Mouse (Mus musculus) right cerebral cortex, postnatal 4 days (tissue): ENCODE data around the gene Snca.

Experiments
- DNase-seq: peaks from one replicate; pipeline ENCODE4 v3.0.0-alpha.2; 2022

The Snca gene

DNA sequence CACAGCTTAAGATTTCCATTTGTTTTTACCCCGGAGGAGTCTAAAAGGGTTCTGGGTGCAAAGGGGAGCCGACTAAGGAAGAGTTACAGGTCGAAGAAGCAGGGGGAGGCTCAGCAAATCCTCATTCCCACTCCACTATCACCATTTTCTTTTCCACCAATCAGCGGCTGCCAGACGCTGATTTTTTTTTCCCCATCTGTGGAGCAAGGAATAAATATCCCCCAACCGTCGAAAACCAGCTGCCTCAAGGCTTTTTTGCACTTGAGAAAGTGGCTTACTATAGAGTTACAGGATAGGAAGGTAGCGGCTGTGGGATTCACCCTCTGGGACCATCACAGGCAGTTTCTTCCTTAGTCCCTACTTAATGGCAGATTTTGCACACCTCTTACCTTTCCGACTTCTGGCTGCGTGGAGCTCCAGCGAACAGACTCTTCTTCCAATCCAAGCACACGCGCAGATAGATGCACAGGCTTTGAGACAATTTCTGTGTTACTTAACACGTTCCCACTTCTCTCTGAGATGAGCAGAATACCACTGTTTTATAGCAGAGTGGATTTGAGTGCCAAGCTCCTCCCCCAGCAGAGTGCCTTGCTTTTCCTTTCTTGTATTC, at the start of gene Snca:
Gene Snca, minus strand, starts transcription at position 574 of the 610 bp plus-strand sequence.
- no peak for DNase-seq

DNA sequence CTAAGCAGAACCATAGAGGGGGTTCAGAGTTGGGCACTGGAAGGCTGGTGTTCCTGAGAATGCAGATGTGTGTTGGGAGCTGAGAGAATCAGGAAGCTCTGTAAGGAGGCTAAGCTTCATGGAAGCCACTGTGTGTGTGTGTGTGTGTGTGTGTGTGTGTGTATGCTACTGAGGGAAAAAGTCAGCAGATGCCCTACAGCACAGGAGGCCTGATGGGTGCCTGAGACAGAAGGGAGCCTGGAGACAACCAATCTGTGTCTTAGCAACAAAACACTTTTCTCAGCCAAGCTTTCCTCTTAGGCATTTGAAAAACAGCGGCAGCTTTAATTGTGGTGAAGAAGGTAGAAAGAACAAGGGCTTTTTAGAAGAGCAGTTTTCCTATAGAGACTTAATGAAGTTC, 40.5 kb upstream of the Snca start:
- DNase-seq: peak; percentile 28

DNA sequence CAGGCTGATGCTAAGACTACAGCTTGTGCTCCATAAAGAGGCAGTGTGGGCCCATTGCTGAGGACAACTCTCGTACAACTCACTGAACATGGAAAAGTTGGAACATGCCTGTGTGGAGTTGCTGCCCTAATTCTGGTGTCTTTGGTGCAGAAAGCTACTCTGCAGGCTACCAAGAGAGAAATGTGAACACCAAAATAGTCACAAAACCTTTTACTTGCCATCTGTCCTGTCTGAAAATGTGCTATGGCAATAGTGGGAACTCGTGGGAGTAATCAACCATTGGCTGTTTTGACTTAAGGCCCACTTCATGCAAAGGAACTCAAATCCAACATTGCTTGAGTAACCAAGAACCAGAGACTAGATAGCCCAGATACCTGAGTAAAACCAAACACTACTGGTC, 26.9 kb upstream of the Snca start:
- DNase-seq: no peak

GRCm38 (mm10) chr6:60851690-60852089, 22.0 kb upstream of the Snca start:
- DNase-seq: no peak

DNA sequence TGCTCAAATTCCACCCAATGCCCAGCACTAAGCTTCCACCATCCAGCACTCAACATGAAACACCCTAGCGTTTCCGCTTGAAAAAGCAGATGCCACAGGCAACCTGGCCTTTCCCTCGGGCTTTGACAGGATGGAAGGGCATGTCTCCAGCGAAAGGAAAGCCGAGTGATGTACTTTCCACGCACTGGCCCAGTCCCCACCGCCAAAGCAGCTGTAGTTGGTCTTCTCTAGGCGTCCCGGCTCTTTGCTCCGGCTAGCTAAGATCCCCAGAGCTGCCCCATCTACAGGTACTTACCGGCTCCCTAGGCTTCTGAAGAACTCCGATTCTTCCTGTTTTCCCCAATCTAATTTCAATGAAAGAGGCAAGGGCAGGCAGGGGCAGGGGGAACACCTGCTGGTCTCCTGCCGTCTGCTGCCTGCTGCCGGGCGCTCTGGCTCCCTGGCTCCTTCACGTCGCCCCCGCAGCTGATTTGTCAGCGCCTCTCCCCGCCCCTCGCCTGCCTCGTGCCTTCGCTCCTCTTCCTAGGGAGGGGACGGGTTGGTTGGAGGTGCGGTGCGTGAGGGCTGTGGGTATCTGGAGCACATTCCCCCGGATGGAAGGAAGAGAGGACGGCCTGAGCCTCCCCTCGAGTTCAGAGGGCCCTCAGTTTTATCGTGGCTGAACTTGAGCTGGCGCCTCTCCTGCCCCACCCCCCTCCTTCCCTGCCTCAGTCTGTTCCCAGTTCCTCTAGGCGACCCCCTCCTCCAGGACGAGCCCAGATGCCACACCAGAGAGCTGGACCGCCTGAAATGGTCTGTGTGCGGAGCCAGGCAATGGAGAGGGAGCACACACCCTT, 1.0 kb downstream of the Snca start:
- peak; percentile 76 for DNase-seq

DNA sequence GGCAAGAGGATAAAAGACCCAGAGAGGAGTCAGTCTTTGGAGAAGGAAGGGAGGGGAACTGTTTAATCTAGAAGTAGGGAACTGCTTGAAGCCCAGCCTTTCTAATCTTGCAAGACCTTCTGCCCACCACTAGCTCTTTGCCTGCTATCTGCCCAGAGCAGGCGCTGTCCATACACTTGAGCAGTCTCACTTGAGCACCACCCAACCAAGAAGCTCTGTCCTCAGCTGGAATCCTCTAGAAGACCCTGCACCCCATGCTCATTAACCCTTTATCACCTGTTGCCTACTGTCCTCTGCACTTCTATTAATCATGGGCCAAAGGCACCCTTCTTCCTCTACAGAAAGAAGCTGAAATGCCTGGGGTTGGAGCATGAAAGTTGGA, 1.6 kb downstream of the Snca start:
- DNase-seq: peak; percentile 6

GRCm38 (mm10) chr6:60827290-60827689, 2.4 kb downstream of the Snca start:
- DNase-seq: no peak

- DNase-seq: no peak
Observed at GRCm38 (mm10) chr6:60819272-60819671, 10.4 kb downstream of the Snca start.

- no peak for DNase-seq
Observed at GRCm38 (mm10) chr6:60813516-60813915, 16.1 kb downstream of the Snca start.

DNA sequence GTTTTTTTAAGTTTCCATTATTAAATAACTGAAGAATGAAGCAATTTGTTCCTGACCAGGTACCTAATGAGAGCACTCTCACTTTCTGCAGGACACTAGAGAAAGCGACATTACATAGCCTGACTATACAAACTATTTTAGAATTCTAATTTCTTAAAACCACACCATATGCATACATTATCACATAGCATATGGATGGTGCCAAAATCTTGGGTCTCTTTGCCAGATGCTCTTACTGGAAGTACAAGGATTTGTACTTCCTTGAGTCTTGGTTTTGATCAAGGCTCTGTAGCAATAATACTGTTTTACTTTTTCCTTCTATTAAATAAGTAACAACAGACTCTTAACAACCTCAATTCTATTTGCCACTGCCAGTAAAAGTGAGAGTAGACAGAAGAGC, 31.4 kb downstream of the Snca start:
- no peak for DNase-seq

DNA sequence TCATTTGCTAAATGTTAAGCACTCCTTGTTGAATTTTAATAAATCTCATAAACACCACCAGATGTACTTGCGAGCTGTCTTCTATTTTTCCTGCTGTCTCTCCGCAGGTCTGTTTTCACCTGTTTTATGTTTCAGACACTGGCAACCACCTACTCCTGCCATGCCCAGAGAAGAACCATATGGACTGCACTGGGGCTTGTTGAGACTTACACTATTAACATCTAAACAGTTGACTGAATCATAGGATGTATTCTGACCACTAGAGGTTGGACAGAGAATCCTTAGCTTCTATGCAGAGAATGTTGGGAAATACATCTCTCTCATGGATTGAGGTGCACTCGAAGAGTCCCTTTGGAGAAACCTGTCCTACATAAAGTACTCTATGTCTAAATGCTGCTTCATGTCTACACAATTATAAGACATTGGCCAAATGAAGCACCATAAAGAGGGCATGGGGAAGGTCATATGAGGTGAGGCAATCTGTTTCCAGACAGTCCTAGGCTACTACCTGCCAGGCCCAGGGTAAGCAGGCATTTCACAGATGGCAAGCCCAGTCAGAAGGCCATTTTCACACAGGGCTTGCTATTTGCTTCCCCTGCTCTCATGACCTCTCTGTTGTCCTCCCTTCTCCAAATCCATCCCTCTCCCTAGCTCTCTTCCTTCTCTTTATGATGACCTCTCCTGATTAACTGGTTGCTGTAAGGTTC, 35.8 kb downstream of the Snca start:
- no peak for DNase-seq

GRCm38 (mm10) chr6:60786955-60787354, 42.7 kb downstream of the Snca start:
- DNase-seq: no peak

- no peak for DNase-seq
Observed at GRCm38 (mm10) chr6:60771899-60772298, 57.8 kb downstream of the Snca start.

DNA sequence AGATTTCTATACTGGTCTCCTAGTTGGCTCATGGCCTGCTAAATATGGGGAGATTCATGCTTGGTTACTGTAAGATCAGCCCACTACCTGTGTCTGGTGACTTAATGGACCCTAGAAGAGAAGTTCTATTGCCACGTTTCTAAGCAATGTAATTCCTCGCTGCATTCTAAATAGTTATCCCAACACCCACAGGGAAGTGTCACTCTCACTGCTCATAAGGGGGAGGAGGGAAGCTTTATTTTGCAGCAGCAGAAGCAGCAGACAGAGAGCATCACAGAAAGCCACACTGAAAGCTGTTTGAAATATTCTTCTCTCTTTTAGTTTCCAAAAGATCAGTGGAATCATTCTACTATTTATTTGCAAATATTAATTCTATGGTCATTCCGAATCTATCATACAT, 64.0 kb downstream of the Snca start:
- no peak for DNase-seq

GRCm38 (mm10) chr6:60762864-60763263, 66.8 kb downstream of the Snca start:
- DNase-seq: no peak

DNA sequence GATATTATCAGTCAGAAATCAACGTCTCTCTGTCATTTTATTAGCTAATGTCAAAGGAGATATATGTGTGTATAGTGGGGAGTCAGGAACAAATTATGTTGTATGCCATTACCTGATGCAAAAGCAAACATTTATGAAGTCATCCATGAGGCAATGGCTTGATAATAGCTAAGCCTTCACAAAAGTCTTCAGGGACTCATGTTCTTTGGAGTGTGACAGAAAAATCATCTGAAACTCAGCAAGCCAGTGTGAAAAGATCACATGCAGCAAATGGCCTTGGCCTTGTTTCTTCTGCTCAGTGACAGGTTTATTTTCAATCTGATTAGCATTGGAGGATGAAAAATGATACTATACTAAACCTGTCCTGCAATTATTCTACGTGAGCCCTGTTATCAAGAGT, 67.9 kb downstream of the Snca start:
- DNase-seq: no peak

DNA sequence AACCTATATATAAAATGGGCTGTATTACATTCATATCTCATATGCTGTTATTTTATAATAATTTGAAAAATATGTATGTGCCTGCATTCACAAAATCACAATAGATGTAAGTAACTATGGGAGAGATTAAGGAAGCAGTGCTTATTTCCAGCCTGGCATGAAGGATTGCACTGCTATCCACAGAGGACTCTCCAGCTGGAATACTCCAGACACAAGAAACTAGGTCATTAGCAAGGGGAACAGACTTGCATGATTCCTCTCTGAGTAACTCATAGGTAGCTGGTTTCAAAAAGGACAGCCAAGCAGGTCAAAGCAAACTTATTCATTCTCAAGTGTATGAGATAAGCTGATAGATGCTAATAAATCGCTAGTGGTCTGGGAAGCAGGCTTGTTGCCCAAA, 74.7 kb downstream of the Snca start:
- no peak for DNase-seq

- DNase-seq: no peak
Observed at GRCm38 (mm10) chr6:60745965-60746364, 83.7 kb downstream of the Snca start.

DNA sequence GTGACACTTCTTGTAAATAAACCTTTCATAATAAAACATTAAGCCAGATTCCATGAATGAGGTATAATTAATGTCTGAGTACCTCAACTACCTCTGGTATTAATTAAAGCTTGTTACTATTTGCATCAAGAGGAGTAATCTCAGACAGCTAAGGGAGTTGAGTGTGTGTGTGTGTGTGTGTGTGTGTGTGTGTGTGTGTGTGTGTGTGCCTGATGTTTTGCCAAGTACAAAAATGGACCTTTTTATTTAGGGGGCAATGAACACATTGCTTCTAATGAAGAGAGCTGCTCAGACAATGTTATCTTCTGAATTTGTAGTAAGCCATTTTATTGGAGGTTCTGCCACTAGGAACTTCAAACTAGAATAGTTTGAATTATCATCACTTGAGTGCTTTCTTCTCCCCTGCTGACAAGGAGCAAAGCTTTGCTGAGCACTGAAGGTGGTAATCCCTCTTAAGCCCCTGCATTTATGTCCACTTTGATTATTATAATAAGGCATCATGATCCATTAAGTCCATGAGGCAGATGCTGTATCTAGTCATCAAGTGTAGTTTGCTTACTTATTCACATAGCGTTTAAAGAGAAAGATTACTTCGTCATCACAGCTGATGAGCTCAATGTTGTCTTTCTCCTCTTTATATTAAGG, 88.1 kb downstream of the Snca start:
- no peak for DNase-seq

- DNase-seq: no peak
Observed at GRCm38 (mm10) chr6:60739776-60740175, 89.9 kb downstream of the Snca start.

GRCm38 (mm10) chr6:60731164-60731563, 98.5 kb downstream of the Snca start:
- DNase-seq: no peak

DNA sequence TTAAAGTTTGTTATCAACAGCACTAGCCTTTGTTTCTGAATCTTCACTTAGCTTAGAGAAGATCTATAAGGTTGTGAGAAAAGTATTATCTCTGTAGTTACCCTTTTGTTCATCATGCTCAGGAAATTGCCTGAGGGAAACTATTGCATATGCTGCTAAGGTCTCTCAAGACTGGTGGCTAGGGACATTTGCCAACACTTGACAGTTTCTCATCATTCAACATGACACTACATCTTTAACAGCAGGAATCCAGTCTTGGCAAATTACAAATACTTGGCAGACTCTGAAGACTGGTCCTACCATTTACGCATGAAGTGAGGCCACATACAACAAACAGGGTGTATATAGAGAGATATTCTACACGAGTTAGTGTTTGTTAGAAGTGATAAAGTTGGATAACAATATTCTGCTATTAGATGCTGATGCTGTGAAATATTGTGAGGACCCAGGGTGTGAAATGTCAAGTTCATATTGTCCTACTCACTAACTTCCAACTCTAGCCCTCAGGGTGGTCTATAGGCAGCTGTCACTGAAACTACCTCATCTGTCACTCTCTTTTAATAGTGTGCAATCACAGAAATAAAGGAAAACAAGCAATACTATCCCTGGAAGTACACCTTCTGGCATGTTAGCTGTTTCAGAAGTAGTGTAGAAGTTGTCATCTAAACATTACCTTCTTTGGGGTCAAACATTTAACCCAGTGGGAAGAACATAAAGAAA, 105.4 kb downstream of the Snca start:
- no peak for DNase-seq

DNA sequence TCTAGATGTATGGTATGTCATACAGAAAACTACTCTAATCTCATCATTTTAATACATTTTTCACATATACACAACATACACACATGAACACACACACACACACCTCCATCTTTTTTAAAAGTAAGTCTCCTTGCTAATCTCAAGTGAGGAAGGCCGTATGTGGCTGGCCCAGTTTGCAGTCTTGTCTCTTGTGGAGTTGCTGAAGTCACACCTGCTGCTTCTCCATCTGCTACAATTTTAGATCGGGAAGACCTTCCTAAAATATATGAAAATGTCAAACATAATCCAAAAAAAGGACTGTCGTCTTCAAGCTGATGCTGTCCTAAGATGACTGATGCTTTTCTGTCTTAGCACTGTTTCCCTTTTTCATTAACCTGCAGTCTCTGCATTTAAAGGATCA, 112.1 kb downstream of the Snca start:
- no peak for DNase-seq
